Mouse (Mus musculus): ENCODE results near the gene Hook2.
A peak's percentile ranks its signal among the peaks of the same experiment; 100 is the strongest.

Hook2 gene

GRCm38 (mm10) chr8:84987903-84988302 is 2.5 kb upstream of the Hook2 start:
- no peak for DNase-seq

DNA sequence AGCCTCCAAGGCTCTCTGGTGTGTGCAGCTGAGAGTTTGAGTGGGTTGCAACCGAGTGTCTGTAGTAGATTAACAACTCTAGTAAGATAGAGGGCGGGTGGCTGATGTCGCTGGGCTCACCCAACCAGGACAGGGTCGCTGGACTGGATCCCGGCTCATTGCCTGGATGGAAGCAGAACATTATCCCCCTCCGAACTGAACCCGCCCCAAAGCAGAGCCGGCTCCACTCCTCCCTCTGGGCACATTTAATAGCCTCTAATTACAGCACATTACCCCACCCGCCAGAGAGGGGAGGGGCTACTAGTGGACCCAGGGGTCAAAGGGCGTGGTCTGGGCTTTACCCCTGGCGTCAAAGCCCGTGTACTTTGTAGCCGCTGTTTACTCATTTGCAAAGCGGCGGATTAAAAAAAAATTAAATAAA is 1.1 kb upstream of the Hook2 start:
- DNase-seq, result no peak

GRCm38 (mm10) chr8:84989810-84990209 is 593 bp upstream of the Hook2 start:
- peak; percentile 83 for DNase-seq

DNA sequence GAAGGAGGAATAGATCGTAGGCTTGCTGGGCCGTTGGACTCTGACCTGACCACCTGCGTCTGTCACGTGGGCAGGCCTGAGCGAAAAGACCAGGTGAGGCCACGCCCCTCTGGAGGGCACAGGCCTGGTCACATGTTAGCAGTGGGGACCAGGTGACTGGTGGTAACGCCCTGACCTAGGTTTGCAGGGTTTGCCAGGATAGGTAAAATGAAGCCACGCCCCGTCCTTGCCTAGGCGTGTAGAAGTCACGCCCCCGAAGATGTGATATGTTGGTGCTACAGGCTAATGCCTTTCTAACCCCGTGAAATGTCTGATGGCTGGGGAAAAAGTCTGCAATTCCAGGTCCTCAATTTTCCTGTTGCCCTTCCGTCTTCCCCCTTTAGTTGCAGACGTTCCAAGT is 433 bp downstream of the Hook2 start:
- no peak for DNase-seq

DNA sequence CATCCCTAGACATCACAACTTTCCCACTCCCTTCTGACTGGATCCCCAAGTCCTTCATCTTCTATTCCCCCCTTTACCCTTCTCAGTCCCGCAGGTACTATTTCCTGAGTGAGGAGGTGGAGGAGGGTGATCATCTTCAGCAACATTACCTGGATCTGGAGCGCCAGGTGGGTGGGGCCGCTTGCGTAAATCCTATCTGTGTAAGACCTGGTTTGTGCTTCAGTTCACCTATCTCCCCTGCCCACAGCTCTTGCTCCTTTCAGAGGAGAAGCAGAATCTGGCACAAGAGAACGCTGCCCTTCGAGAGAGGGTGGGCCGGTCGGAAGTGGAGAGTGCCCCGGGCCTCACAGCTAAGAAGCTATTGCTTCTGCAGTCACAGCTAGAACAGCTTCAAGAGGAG is 4.0 kb downstream of the Hook2 start:
- DNase-seq, result no peak

GRCm38 (mm10) chr8:84995680-84996079 is 5.3 kb downstream of the Hook2 start:
- no peak for DNase-seq

GRCm38 (mm10) chr8:84996978-84997377 is 6.6 kb downstream of the Hook2 start:
- DNase-seq, result no peak

GRCm38 (mm10) chr8:84997649-84998295 is 7.4 kb downstream of the Hook2 start:
- peak; percentile 88 for DNase-seq

DNA sequence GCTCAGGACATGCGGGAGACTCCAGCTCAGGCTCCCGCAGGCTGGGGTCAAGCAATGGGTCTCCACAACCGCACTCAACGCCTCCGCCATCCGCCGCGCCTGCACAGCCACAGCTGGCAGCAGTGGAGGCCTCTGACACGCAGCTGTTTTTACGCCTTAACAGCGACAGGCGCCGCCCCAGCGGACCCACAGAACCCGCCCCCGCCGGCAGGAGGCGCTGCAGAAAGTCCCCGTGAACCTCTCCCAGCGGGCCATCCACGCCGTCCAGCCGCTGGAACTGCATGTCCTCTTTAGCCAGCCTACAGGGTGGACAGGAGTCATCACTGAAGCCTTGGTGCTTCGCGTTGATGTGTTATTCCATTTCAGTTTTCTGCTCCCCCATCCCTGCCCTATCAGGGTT is 17.3 kb downstream of the Hook2 start:
- no peak for DNase-seq

- no peak for DNase-seq
Measured at GRCm38 (mm10) chr8:85011242-85011641, 20.8 kb downstream of the Hook2 start.

GRCm38 (mm10) chr8:85013230-85013840 is 22.9 kb downstream of the Hook2 start:
- peak; percentile 76 for DNase-seq

- no peak for DNase-seq
Measured at GRCm38 (mm10) chr8:85014431-85014830, 24.0 kb downstream of the Hook2 start, which contains the start of gene Best2. Best2 (minus strand) TSS chr8:85014531.

DNA sequence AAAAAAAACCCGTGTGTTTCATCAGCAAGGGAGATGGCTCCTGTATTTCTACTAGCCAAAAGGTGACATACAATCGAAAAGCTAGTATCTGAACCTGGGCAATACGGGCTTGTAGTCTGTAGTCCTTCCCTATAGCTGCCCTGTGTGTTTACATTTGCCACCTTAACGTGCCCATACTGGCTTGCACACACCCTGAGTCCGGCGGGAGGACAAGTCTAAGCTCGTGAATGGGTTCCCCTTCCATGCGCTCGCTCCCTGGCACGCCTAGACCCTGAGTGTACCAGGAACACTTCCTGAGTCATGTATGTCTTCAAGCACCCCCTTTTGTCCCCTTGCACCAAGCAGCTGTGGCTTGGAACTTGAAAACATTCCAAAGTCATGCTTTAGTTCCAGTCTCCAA is 26.3 kb downstream of the Hook2 start:
- no peak for DNase-seq

GRCm38 (mm10) chr8:85017209-85017608 is 26.8 kb downstream of the Hook2 start:
- DNase-seq, result no peak

- no peak for DNase-seq
Measured at GRCm38 (mm10) chr8:85021514-85022055, 31.2 kb downstream of the Hook2 start.

- no peak for DNase-seq
Measured at GRCm38 (mm10) chr8:85023846-85024245, 33.4 kb downstream of the Hook2 start.

DNA sequence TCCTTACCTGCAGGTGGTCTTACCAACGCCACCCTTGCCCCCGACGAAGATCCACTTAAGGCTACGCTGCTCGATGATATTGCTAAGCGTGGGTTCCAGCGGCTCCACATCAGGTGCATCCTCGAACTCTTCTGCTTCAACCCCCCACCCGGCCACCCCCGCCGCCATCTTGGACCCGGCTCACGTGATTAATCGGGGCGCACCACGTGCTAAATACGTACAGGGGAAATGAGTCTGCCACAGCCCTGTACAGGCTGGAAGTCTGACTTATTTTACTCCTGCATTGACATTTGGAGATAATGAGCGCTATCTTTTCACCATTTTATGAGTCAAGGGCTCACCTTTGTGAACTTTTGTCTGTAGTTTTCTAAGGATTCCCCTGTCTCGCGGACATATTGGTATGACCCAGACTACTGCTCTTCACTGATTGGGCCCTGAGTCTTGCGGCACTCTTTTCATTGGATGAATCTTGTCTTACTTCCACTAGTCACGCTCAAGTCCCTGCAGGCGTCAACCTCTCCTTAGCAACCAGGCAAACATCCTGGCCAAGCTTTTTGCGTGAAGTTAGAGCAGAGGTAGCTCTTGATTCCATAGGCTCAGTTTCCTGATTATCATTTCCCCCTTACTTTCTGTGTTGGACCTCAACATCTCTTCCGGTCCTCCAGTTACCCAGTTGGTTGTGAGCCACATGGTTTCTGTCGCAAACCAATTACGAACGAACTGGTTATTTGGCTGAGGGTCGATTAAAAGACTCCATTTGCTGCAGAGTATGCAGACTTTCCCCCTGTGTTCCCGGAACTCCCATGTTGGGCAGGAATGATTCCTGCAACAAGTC is 34.9 kb downstream of the Hook2 start, which contains the start of gene Asna1:
Asna1 (minus strand) TSS at position 184 of the 835 bp plus-strand sequence.
- DNase-seq, result peak; percentile 77

DNA sequence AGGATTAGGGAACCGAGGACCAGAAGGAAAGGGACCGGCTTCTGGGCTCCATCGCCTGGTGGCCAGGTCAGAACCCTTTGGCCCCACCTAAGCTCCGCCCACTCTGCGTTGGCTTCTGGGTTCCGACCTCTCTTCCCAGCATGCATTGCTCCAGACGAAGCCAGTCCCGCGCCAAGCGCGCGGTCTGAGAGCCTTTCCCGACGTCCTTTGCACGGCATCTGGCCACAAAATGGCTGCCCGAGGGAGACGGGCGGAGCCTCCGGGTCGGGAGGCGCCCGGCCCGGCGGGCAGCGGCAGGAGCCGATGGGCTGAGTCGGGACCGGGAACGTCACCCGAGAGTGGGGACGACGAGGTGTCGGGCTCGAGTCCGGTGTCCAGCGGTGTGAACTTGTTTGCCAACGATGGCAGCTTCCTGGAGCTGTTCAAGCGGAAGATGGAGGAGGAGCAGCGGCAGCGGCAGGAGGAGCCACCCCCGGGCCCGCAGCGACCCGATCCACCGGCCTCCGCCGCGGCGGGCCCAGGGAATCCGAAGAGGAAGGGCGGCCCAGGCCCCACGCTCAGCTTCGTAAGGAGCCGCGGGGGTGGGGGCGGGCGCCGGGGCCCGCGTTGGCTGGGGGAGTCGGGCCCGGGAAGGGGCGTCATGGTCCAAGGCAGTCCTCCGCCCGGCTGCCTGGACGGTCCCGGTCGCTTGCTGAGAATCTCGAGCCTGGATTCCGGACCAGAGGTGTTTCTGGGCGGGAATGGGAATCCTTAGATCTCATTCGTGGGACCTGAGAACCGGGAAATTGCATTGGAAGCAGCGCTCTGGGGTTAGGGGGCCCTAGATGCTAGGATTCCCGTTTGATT is 36.5 kb downstream of the Hook2 start, which contains the start of gene Trir:
Trir (plus strand) TSS at position 154 of the 846 bp plus-strand sequence.
- DNase-seq, result peak; percentile 94

GRCm38 (mm10) chr8:85027516-85027855 is 37.1 kb downstream of the Hook2 start:
- DNase-seq, result no peak

DNA sequence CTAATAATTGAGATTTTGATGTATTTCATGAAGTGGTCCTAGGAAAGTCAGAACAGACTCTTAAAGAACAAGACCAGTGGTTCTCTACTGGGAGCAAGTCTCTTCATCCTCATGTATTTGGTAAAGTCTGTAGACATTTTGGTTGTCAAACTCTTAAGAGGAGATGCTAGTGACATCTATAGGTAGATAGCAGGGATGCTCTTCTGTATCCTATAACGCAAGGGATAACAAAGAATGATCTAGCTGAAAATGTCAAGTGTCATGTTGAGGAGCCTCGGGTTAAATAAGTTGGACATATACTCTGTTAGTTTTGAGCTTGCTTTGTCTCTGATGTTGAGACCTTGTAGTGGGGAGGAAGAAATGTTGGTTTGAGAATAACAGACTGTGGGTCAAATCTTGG is 37.5 kb downstream of the Hook2 start:
- no peak for DNase-seq

- DNase-seq, result no peak
Measured at GRCm38 (mm10) chr8:85029271-85029670, 38.9 kb downstream of the Hook2 start.

- no peak for DNase-seq
Measured at GRCm38 (mm10) chr8:85032622-85033311, 42.4 kb downstream of the Hook2 start.
